Mouse (Mus musculus) olfactory bulb, adult 2 months (tissue): ENCODE results near the gene Abl1.

Experiments used
- CTCF ChIP-seq: fragments of 200-500 bp; IDR thresholded peaks from 2 replicates; pipeline ENCODE4 v1.5.1; 2012; ENCODE audit warnings: low read depth, mild to moderate bottlenecking, low read length, moderate library complexity; ENCODE audit not compliant: insufficient read depth
- POLR2A ChIP-seq: fragments of 200-500 bp; IDR thresholded peaks from 2 replicates; pipeline ENCODE4 v1.6.1; 2012; ENCODE audit warnings: mild to moderate bottlenecking, low read depth, low read length, moderate library complexity; ENCODE audit not compliant: insufficient read depth

- TF ChIP-seq CTCF: no peak
- TF ChIP-seq POLR2A: no peak
Observed at GRCm38 (mm10) chr2:31706531-31706930, 18.4 kb downstream of the Abl1 start.
